Mouse (Mus musculus) liver, embryonic 14.5 days (tissue): ENCODE data around the gene Gmfg. TPM values are rescaled to one million over a fixed set of nuclear protein-coding genes. Genes with fewer than 3 reads are reported as not detected.

Experiments
- ATAC-seq: fragments of 200-750 bp; cut with Nextera tagmentation; 2 replicates; pipeline ENCODE4 v1.8.0; 2017; ENCODE audit warnings: moderate number of reproducible peaks, mild to moderate bottlenecking, moderate library complexity; ENCODE audit not compliant: insufficient read depth
- DNase-seq, 3 experiments: peaks; one replicate each; pipeline ENCODE4 v3.0.0-alpha.2; 2012 to 2013; ENCODE audit warnings: low read depth in 3 of 3, low spot score in 3 of 3
- H3K27ac ChIP-seq: fragments of 300-500 bp; sonication (generic); 2 replicates; pipeline ENCODE4 v1.5.1; 2014; ENCODE audit warnings: moderate library complexity, mild to moderate bottlenecking, control low read depth, inconsistent platforms
- H3K27me3 ChIP-seq: fragments of 300-500 bp; sonication (generic); 2 replicates; pipeline ENCODE4 v1.6.1; 2014; ENCODE audit warnings: mild to moderate bottlenecking, low read length, moderate library complexity; ENCODE audit not compliant: control insufficient read depth, insufficient read depth
- H3K36me3 ChIP-seq: fragments of 300-500 bp; sonication (generic); replicated peaks from 2 replicates; pipeline ENCODE4 v1.6.1; 2014; ENCODE audit warnings: low read depth; ENCODE audit not compliant: control insufficient read depth, insufficient read depth
- H3K4me1 ChIP-seq, 2 experiments: fragments of 200-500 bp in 1 of 2; fragments of 300-500 bp in 1 of 2; sonication (generic) in 1 of 2; replicated peaks; 2 replicates each; pipeline ENCODE4 v1.6.1; 2012 to 2014; ENCODE audit warnings: antibody characterized with exemption in 1 of 2, inconsistent platforms in 1 of 2, low read length in 1 of 2; ENCODE audit not compliant: control insufficient read depth in 2 of 2, insufficient read depth in 2 of 2
- H3K4me2 ChIP-seq: fragments of 300-500 bp; sonication (generic); 2 replicates; pipeline ENCODE4 v1.6.1; 2014; ENCODE audit warnings: low read depth, mild to moderate bottlenecking, control low read depth, moderate library complexity
- H3K4me3 ChIP-seq, 2 experiments: fragments of 200-500 bp in 1 of 2; fragments of 300-500 bp in 1 of 2; sonication (generic) in 1 of 2; 2 replicates each; pipeline ENCODE4 v1.5.1; 2012 to 2014; ENCODE audit warnings: low read depth in 2 of 2, low read length in 2 of 2, mild to moderate bottlenecking in 2 of 2, control low read depth in 1 of 2, inconsistent platforms in 1 of 2, moderate library complexity in 1 of 2; ENCODE audit not compliant: insufficient read depth in 1 of 2
- H3K9ac ChIP-seq: fragments of 300-500 bp; sonication (generic); replicated peaks from 2 replicates; pipeline ENCODE4 v1.6.1; 2014; ENCODE audit warnings: mild to moderate bottlenecking, control low read depth, moderate library complexity
- H3K9me3 ChIP-seq: fragments of 300-500 bp; sonication (generic); 2 replicates; pipeline ENCODE4 v1.6.1; 2016; ENCODE audit warnings: low read length, mixed read lengths; ENCODE audit not compliant: control insufficient read depth
- CTCF ChIP-seq: IDR thresholded peaks from 2 replicates; pipeline ENCODE4 v1.5.1; 2016; ENCODE audit warnings: antibody characterized with exemption, low read depth, control low read depth
- EP300 ChIP-seq: IDR thresholded peaks from 2 replicates; pipeline ENCODE4 v1.6.1; 2016; ENCODE audit warnings: antibody characterized with exemption, low read depth
- whole genome bisulfite sequencing: fragments of 180-500 bp; shearing (Covaris S2); extraction: QIAGEN DNeasy Blood & Tissue Kit; methylation state at CpG from one replicate; pipeline ENCODE4 v1.1.7; 2014; ENCODE audit not compliant: insufficient replicate concordance; 5-methylcytosine and 5-hydroxymethylcytosine counted together
- polyA plus RNA-seq, 2 experiments: library from polyadenylated mRNA; depleted of rRNA in 1 of 2; stranded (reverse) in 1 of 2; unstranded in 1 of 2; fragments of >200 nt; fragmentation: Nextera tagmentation in 1 of 2; extraction: Ambion mirVana in 1 of 2; gene quantifications; 2 replicates each; pipeline versions ENCODE4 v1.2.1 to v1.2.3; 2012 to 2014

The Gmfg gene
- polyA plus RNA-seq, 2 experiments: 22.2 to 39.3 TPM

GRCm38 (mm10) chr7:28442688-28443087, 5.4 kb downstream of the Gmfg start:
- 9% methylated on average over 4 of the region's 4 CpGs for WGBS
- H3K9ac ChIP-seq: no peak overlapping the region
- H3K36me3 ChIP-seq: no peaks in the 10 kb centered on the region
- H3K4me3 ChIP-seq: no peak overlapping the region
- no peak overlapping the region for H3K27ac ChIP-seq
- no peak for TF ChIP-seq EP300
- no peak for TF ChIP-seq CTCF
- ATAC-seq (peak; percentile 51; the same call in 1 of the 2 replicates), DNase-seq (no peak)
- H3K4me2 ChIP-seq: peak overlapping the region; percentile 22; the same call in 1 of the 2 replicates
- H3K27me3 ChIP-seq: no peaks in the 10 kb centered on the region
- H3K9me3 ChIP-seq: no peaks in the 10 kb centered on the region
- H3K4me1 ChIP-seq: peaks cover 0 to 4% of the 10 kb centered on the region in 2 experiments; a peak in 3 of 4 replicates

GRCm38 (mm10) chr7:28444344-28444974, 7.2 kb downstream of the Gmfg start:
- Histone ChIP-seq H3K27ac (no peak overlapping the region), H3K36me3 (no peaks in the 10 kb centered on the region), H3K4me2 (no peak overlapping the region), H3K9me3 (no peaks in the 10 kb centered on the region), H3K4me3 (no peak overlapping the region), H3K9ac (no peak overlapping the region), H3K4me1 (peaks cover 0 to 4% of the 10 kb centered on the region in 2 experiments; a peak in 2 of 4 replicates), H3K27me3 (no peaks in the 10 kb centered on the region)
- ATAC-seq (no peak), DNase-seq (no peak)
- TF ChIP-seq CTCF (no peak), EP300 (no peak)
- 51% methylated on average over 13 of the region's 13 CpGs for WGBS

GRCm38 (mm10) chr7:28446446-28446845, 9.2 kb downstream of the Gmfg start:
- H3K4me1 ChIP-seq: peaks cover 0 to 4% of the 10 kb centered on the region in 2 experiments; a peak in 2 of 4 replicates
- H3K27me3 ChIP-seq: no peaks in the 10 kb centered on the region
- WGBS: 19% methylated on average over 12 of the region's 12 CpGs
- ATAC-seq: no peak
- no peaks in the 10 kb centered on the region for H3K9me3 ChIP-seq
- H3K9ac ChIP-seq: no peak overlapping the region
- H3K4me2 ChIP-seq: no peak overlapping the region
- TF ChIP-seq CTCF (peak; percentile 91), EP300 (no peak)
- no peak overlapping the region for H3K4me3 ChIP-seq
- no peaks in the 10 kb centered on the region for H3K36me3 ChIP-seq
- no peak for DNase-seq
- no peak overlapping the region for H3K27ac ChIP-seq

GRCm38 (mm10) chr7:28447101-28447830, 10.0 kb downstream of the Gmfg start:
- no peak for ATAC-seq
- peaks cover 0 to 4% of the 10 kb centered on the region in 2 experiments; a peak in 2 of 4 replicates for H3K4me1 ChIP-seq
- no peaks in the 10 kb centered on the region for H3K36me3 ChIP-seq
- TF ChIP-seq CTCF (no peak), EP300 (no peak)
- H3K27me3 ChIP-seq: no peaks in the 10 kb centered on the region
- 54% methylated on average over 12 of the region's 12 CpGs for WGBS
- no peaks in the 10 kb centered on the region for H3K9me3 ChIP-seq
- no peak overlapping the region for H3K4me2 ChIP-seq
- H3K27ac ChIP-seq: no peak overlapping the region
- H3K9ac ChIP-seq: no peak overlapping the region
- DNase-seq: no peak
- H3K4me3 ChIP-seq: no peak overlapping the region
